Mouse (Mus musculus) telencephalon, adult 2 months (tissue): ENCODE results near the gene Rbm17.

Experiments
- DNase-seq: peaks from one replicate; pipeline ENCODE4 v3.0.0-alpha.2; 2011; ENCODE audit warnings: low read depth, low spot score

The Rbm17 gene

GRCm38 (mm10) chr2:11596690-11597089, 7.3 kb downstream of the Rbm17 start:
- DNase-seq: no peak

GRCm38 (mm10) chr2:11587996-11588395, 16.0 kb downstream of the Rbm17 start:
- DNase-seq: no peak

GRCm38 (mm10) chr2:11579399-11579798, 24.6 kb downstream of the Rbm17 start:
- DNase-seq: no peak

- DNase-seq: no peak
Observed at GRCm38 (mm10) chr2:11578187-11578586, 25.8 kb downstream of the Rbm17 start.

- no peak for DNase-seq
Observed at GRCm38 (mm10) chr2:11573684-11574083, 30.3 kb downstream of the Rbm17 start.

- DNase-seq: no peak
Observed at GRCm38 (mm10) chr2:11571004-11571535, 32.9 kb downstream of the Rbm17 start.

- DNase-seq: no peak
Observed at GRCm38 (mm10) chr2:11568471-11568870, 35.5 kb downstream of the Rbm17 start.

- DNase-seq: no peak
Observed at GRCm38 (mm10) chr2:11567781-11568362, 36.1 kb downstream of the Rbm17 start.

GRCm38 (mm10) chr2:11566898-11567297, 37.1 kb downstream of the Rbm17 start:
- no peak for DNase-seq

GRCm38 (mm10) chr2:11566241-11566640, 37.7 kb downstream of the Rbm17 start:
- no peak for DNase-seq

GRCm38 (mm10) chr2:11564768-11565167, 39.2 kb downstream of the Rbm17 start:
- no peak for DNase-seq

GRCm38 (mm10) chr2:11563256-11563655, 40.7 kb downstream of the Rbm17 start:
- no peak for DNase-seq

- no peak for DNase-seq
Observed at GRCm38 (mm10) chr2:11558654-11559053, 45.3 kb downstream of the Rbm17 start.

- no peak for DNase-seq
Observed at GRCm38 (mm10) chr2:11557244-11557643, 46.7 kb downstream of the Rbm17 start.

- no peak for DNase-seq
Observed at GRCm38 (mm10) chr2:11555316-11555715, 48.6 kb downstream of the Rbm17 start.

GRCm38 (mm10) chr2:11553471-11554400, 50.2 kb downstream of the Rbm17 start, which contains the start of gene Pfkfb3:
Gene Pfkfb3, minus strand, starts transcription at chr2:11554077.
- no peak for DNase-seq

- DNase-seq: no peak
Observed at GRCm38 (mm10) chr2:11552966-11553451, 50.9 kb downstream of the Rbm17 start.

GRCm38 (mm10) chr2:11552297-11552821, 51.6 kb downstream of the Rbm17 start:
- no peak for DNase-seq

- no peak for DNase-seq
Observed at GRCm38 (mm10) chr2:11551726-11552125, 52.2 kb downstream of the Rbm17 start.

GRCm38 (mm10) chr2:11548508-11548907, 55.4 kb downstream of the Rbm17 start:
- no peak for DNase-seq

GRCm38 (mm10) chr2:11547609-11548008, 56.3 kb downstream of the Rbm17 start:
- DNase-seq: no peak

GRCm38 (mm10) chr2:11546091-11546490, 57.9 kb downstream of the Rbm17 start:
- no peak for DNase-seq
